Mouse (Mus musculus): Measurements from ENCODE around the gene Acbd7. TPM values are rescaled to one million over a fixed set of nuclear protein-coding genes. Genes with fewer than 3 reads are reported as not detected.

Acbd7 gene
- polyA plus RNA-seq (2012; rRNA removed) = 0.23 and 0.48 TPM in 2 replicates

DNA sequence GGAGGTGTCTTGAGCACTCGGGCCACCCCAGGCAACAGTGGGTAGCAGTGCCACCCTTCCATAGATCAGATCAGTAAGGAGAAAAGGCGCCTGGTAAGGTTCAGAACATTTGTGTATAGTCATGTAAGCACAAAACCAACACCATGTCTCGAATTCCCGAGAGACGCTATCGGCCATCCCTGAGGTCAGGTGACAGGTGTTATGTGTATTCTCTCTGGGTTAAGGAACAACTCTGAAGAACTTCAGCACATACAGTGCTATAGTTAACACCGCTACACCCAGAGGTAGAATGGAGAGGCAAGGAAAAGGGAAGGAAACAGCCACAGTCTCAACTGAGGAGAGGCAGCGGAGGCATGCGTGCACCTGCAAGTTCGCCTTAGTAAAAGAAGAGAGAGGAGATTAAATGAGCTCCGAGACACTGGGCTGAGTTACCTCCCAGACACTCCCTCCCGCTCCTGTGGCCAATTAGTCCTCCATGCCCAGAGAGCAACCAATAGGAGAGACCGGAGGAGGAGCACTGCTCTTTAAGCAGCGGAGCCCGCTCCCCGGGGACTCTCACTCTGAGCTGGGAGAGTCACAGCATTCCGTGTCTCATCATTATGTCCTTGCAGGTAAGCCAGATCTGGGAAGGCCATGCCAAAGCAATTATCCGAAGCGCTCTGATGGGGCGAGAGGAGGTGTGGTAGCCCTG lies at the start of gene Acbd7:
Acbd7 (plus strand) TSS at position 558 of the 691 bp plus-strand sequence.

DNA sequence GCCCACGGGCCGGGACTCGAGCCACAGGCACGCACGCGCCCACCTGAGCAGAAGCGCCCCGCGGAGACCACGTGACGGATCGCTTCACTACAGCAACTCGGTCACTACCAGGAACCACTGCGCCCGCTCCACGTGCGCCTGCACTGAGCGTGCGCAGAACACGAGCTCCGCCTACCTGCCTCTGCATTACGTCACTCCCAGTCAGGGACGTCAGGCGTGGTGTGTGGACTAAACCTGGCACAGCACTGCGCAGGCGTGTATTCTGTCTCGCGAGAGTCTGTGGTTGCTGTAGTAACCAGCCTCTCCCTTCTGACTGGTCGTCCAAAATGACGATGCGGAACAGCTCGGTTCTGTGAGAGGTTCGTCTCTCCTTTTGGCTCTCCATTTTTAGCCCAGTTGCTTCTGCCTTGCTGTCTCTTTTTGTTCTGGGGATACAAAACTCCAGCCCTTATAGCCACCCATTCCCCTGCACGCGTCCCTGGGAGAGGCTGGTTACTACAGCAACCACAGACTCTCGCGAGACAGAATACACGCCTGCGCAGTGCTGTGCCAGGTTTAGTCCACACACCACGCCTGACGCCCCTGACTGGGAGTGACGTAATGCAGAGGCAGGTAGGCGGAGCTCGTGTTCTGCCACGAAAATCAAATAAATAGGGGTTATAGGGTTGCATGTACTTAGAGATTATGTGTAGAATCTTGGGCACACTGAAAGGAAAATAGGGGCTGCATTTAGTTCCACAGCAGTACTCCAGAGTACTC lies 3.3 kb upstream of the Acbd7 start, which contains the start of gene Rpp38:
Rpp38 (minus strand) TSS at position 160 of the 759 bp plus-strand sequence.

Other genes starting within 250 kb of the Acbd7 start
- 2.5 and 2.7 TPM in 2 replicates for gene Fam171a1, start 221.9 kb upstream of the Acbd7 start, polyA plus RNA-seq (2012; rRNA removed)
- 4.9 and 5.0 TPM in 2 replicates for gene Nmt2, start 52.0 kb upstream of the Acbd7 start, polyA plus RNA-seq (2012; rRNA removed)
- gene Rpp38, start 3.5 kb upstream of the Acbd7 start, polyA plus RNA-seq (2012; rRNA removed) = 6.0 and 6.7 TPM in 2 replicates
- gene Olah, start 61.0 kb downstream of the Acbd7 start, polyA plus RNA-seq (2012; rRNA removed) = not detected in 2 replicates
- not detected in 2 replicates for gene Meig1, start 86.5 kb downstream of the Acbd7 start, polyA plus RNA-seq (2012; rRNA removed)
- 5.4 and 6.2 TPM in 2 replicates for gene Dclre1c, start 88.0 kb downstream of the Acbd7 start, polyA plus RNA-seq (2012; rRNA removed)
- gene Suv39h2, start 138.9 kb downstream of the Acbd7 start, polyA plus RNA-seq (2012; rRNA removed) = 1.5 TPM in 2 replicates
- 0.79 and 0.89 TPM in 2 replicates for gene Gm45902, start 176.6 kb downstream of the Acbd7 start, polyA plus RNA-seq (2012; rRNA removed)
- 29.2 and 31.6 TPM in 2 replicates for gene Hspa14, start 176.6 kb downstream of the Acbd7 start, polyA plus RNA-seq (2012; rRNA removed)
- 0.14 and 0.16 TPM in 2 replicates for gene Cdnf, start 176.9 kb downstream of the Acbd7 start, polyA plus RNA-seq (2012; rRNA removed)
- 17.0 and 17.5 TPM in 2 replicates for gene Fam107b, start 234.3 kb downstream of the Acbd7 start, polyA plus RNA-seq (2012; rRNA removed)